Mouse (Mus musculus) heart, postnatal 0 days (tissue): ENCODE data around the gene Gabra1. TPM values are rescaled to one million over a fixed set of nuclear protein-coding genes. Genes with fewer than 3 reads are reported as not detected.

ENCODE experiments used
- ATAC-seq: fragments of 200-750 bp; cut with Nextera tagmentation; 2 replicates; pipeline ENCODE4 v1.8.0; 2017; ENCODE audit warnings: low read depth, moderate number of reproducible peaks, moderate library complexity; ENCODE audit not compliant: insufficient read depth
- DNase-seq: peaks from one replicate; pipeline ENCODE4 v3.0.0-alpha.2; 2016; ENCODE audit warnings: low spot score
- H3K27ac ChIP-seq: fragments of 300-500 bp; sonication (generic); 2 replicates; pipeline ENCODE4 v1.5.1; 2014; ENCODE audit warnings: low read depth, mild to moderate bottlenecking
- H3K27me3 ChIP-seq: fragments of 300-500 bp; sonication (generic); 2 replicates; pipeline ENCODE4 v1.6.1; 2014; ENCODE audit warnings: low read length, mixed read lengths; ENCODE audit not compliant: control insufficient read depth, insufficient read depth
- H3K36me3 ChIP-seq: fragments of 300-500 bp; sonication (generic); replicated peaks from 2 replicates; pipeline ENCODE4 v1.6.1; 2014; ENCODE audit warnings: low read length, mixed read lengths; ENCODE audit not compliant: control insufficient read depth, insufficient read depth
- H3K4me1 ChIP-seq: fragments of 300-500 bp; sonication (generic); 2 replicates; pipeline ENCODE4 v1.6.1; 2014; ENCODE audit warnings: antibody characterized with exemption; ENCODE audit not compliant: control insufficient read depth, insufficient read depth
- H3K4me2 ChIP-seq: fragments of 300-500 bp; sonication (generic); 2 replicates; pipeline ENCODE4 v1.6.1; 2014; ENCODE audit warnings: low read depth, mild to moderate bottlenecking, low read length, moderate library complexity
- H3K4me3 ChIP-seq: fragments of 300-500 bp; sonication (generic); 2 replicates; pipeline ENCODE4 v1.5.1; 2014; ENCODE audit warnings: low read depth, low read length
- H3K9ac ChIP-seq: fragments of 300-500 bp; sonication (generic); replicated peaks from 2 replicates; pipeline ENCODE4 v1.6.1; 2014; ENCODE audit warnings: low read depth, low read length, mixed read lengths
- H3K9me3 ChIP-seq: fragments of 300-500 bp; sonication (generic); replicated peaks from 2 replicates; pipeline ENCODE4 v1.6.1; 2016; ENCODE audit warnings: low read length; ENCODE audit not compliant: control insufficient read depth
- CTCF ChIP-seq: IDR thresholded peaks from 2 replicates; pipeline ENCODE4 v1.5.1; 2016; ENCODE audit warnings: antibody characterized with exemption, control low read depth, low read depth
- EP300 ChIP-seq: IDR thresholded peaks from 2 replicates; pipeline ENCODE4 v1.6.1; 2016; ENCODE audit warnings: antibody characterized with exemption, low read depth
- WGBS: fragments of 180-500 bp; shearing (Covaris S2); extraction: QIAGEN DNeasy Blood & Tissue Kit; methylation state at CpG from one replicate; pipeline ENCODE4 v1.1.7; 2014; 5-methylcytosine and 5-hydroxymethylcytosine counted together
- polyA plus RNA-seq: library from polyadenylated mRNA; unstranded; fragments of >200 nt; fragmentation: Nextera tagmentation; extraction: Ambion mirVana; gene quantifications from 2 replicates; pipeline ENCODE4 v1.2.1, GENCODE M21; 2015
- total RNA-seq: library from RNA; depleted of rRNA; stranded (reverse); fragments of >200 nt; gene quantifications from 2 replicates; pipeline ENCODE4 v1.2.3, GENCODE M21; 2014; ENCODE audit warnings: low replicate concordance; rRNA removed

Gene Gabra1
- total and polyA plus RNA-seq, 2 experiments from 2014 or later: 0.18 TPM; not detected in 1

- H3K9me3 ChIP-seq: no peaks in the 10 kb centered on the region
- no peak overlapping the region for H3K27ac ChIP-seq
- H3K27me3 ChIP-seq: no peaks in the 10 kb centered on the region
- H3K4me3 ChIP-seq: no peak overlapping the region
- 0 out of 2 replicates have a peak, but pooled peaks cover 3% of the 10 kb centered on the region for H3K4me1 ChIP-seq
- ATAC-seq: no peak
- no peaks in the 10 kb centered on the region for H3K36me3 ChIP-seq
- H3K4me2 ChIP-seq: no peak overlapping the region
- 41% methylated on average over 5 of the region's 5 CpGs for WGBS
- H3K9ac ChIP-seq: no peak overlapping the region
- no peak for DNase-seq
- no peak for TF ChIP-seq EP300
- no peak for TF ChIP-seq CTCF
Measured at GRCm38 (mm10) chr11:42151396-42151795, 31.3 kb downstream of the Gabra1 start.

GRCm38 (mm10) chr11:42116931-42117330 is 65.8 kb downstream of the Gabra1 start:
- H3K27ac ChIP-seq: no peak overlapping the region
- no peaks in the 10 kb centered on the region for H3K9me3 ChIP-seq
- no peak for DNase-seq
- no peak overlapping the region for H3K4me3 ChIP-seq
- no peaks in the 10 kb centered on the region for H3K36me3 ChIP-seq
- WGBS: 85% methylated on average over 1 of the region's 1 CpGs
- H3K4me2 ChIP-seq: no peak overlapping the region
- H3K4me1 ChIP-seq: no peaks in the 10 kb centered on the region
- no peak for TF ChIP-seq EP300
- TF ChIP-seq CTCF: no peak
- no peaks in the 10 kb centered on the region for H3K27me3 ChIP-seq
- ATAC-seq: no peak
- no peak overlapping the region for H3K9ac ChIP-seq

GRCm38 (mm10) chr11:42110051-42110450 is 72.7 kb downstream of the Gabra1 start:
- ATAC-seq (no peak), DNase-seq (no peak)
- no peak overlapping the region for H3K4me2 ChIP-seq
- H3K27me3 ChIP-seq: no peaks in the 10 kb centered on the region
- H3K9ac ChIP-seq: no peak overlapping the region
- WGBS: 59% methylated on average over 1 of the region's 1 CpGs
- H3K4me3 ChIP-seq: no peak overlapping the region
- no peak overlapping the region for H3K27ac ChIP-seq
- TF ChIP-seq CTCF: no peak
- TF ChIP-seq EP300: no peak
- H3K36me3 ChIP-seq: no peaks in the 10 kb centered on the region
- H3K4me1 ChIP-seq: no peaks in the 10 kb centered on the region
- no peaks in the 10 kb centered on the region for H3K9me3 ChIP-seq

GRCm38 (mm10) chr11:42109627-42110026 is 73.1 kb downstream of the Gabra1 start:
- Histone ChIP-seq H3K9me3 (no peaks in the 10 kb centered on the region), H3K27ac (no peak overlapping the region), H3K4me2 (no peak overlapping the region), H3K36me3 (no peaks in the 10 kb centered on the region), H3K4me3 (no peak overlapping the region), H3K9ac (no peak overlapping the region), H3K4me1 (no peaks in the 10 kb centered on the region), H3K27me3 (no peaks in the 10 kb centered on the region)
- no peak for TF ChIP-seq CTCF
- TF ChIP-seq EP300: no peak
- no peak for DNase-seq
- ATAC-seq: no peak

- Histone ChIP-seq H3K9me3 (no peaks in the 10 kb centered on the region), H3K4me1 (no peaks in the 10 kb centered on the region), H3K36me3 (no peaks in the 10 kb centered on the region), H3K27me3 (no peaks in the 10 kb centered on the region), H3K4me2 (no peak overlapping the region), H3K9ac (no peak overlapping the region), H3K27ac (no peak overlapping the region), H3K4me3 (no peak overlapping the region)
- 67% methylated on average over 2 of the region's 2 CpGs for WGBS
- ATAC-seq (no peak), DNase-seq (no peak)
- TF ChIP-seq EP300 (no peak), CTCF (no peak)
Measured at GRCm38 (mm10) chr11:42095556-42095955, 87.2 kb downstream of the Gabra1 start.

Other genes starting within 250 kb of the Gabra1 start
- not detected in 2 replicates for gene Gabrg2, start 182.1 kb downstream of the Gabra1 start, total RNA-seq
- gene Gabrg2, start 182.1 kb downstream of the Gabra1 start, polyA plus RNA-seq: not detected in 2 replicates
- gene Gabra6, start 138.1 kb upstream of the Gabra1 start, total RNA-seq: not detected in 2 replicates
- not detected in 2 replicates for gene Gabra6, start 138.1 kb upstream of the Gabra1 start, polyA plus RNA-seq
- 0.11 and 0.66 TPM in 2 replicates for gene Gabrb2, start 236.8 kb upstream of the Gabra1 start, total RNA-seq
- gene Gabrb2, start 236.8 kb upstream of the Gabra1 start, polyA plus RNA-seq: 0.18 and 0.25 TPM in 2 replicates